Mouse (Mus musculus) WW6 (cell line): ENCODE results near the gene Fbxw7.
"Not testable (repeated sequence)": the region's sequence is repeated elsewhere in the genome, so short reads cannot be mapped to it uniquely, and the experiment has no call there.

Experiments
- DNase-seq: peaks from one replicate; pipeline ENCODE4 v3.0.0-alpha.2; 2013; ENCODE audit warnings: low read depth, low spot score

Gene Fbxw7

GRCm38 (mm10) chr3:84826938-84827337 is 11.9 kb downstream of the Fbxw7 start:
- DNase-seq: no peak

- no peak for DNase-seq
These were observed 12.5 kb downstream of the Fbxw7 start for GRCm38 (mm10) chr3:84827617-84828016.

DNA sequence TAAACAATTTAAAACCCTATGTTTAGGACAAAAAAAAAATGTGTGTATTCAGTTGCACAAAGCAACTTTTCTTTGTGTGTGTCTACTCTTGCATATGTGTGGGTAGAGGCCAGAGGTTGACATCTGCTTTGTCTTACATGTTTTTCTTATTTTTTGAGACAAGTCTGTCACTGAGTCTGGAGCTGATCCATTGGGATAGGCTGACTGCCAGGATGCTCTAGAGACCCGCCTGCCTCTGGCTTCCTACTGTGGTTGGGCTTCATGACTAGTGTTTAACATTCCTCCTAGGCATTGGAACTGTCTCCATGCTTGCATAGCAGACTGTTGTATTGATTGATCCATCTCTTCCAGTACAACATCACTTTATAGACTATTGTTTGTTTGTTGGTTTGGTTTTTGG is 14.3 kb downstream of the Fbxw7 start:
- no peak for DNase-seq

DNA sequence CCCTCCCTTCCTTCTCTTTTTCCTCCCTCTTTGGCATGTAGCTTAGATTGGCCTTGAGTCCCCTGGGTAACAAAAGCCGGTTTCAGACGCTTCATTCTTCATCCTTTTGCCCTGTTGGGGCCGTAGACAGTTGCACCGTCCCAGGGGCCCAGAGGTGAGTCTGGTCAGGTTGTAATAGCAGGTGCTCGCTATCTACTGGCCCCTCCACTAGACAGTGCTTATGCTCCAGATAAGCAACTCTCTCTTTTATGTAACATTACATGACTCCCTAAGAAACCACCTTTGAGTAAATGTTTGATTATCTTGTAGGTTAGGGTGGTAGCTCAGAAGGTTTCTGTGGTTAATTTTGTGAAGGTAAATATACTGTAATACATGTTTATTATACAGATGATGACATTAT is 21.0 kb downstream of the Fbxw7 start:
- DNase-seq: no peak

- no peak for DNase-seq
These were observed 22.9 kb downstream of the Fbxw7 start for GRCm38 (mm10) chr3:84837984-84838383.

GRCm38 (mm10) chr3:84839499-84839898 is 24.4 kb downstream of the Fbxw7 start:
- no peak for DNase-seq

DNA sequence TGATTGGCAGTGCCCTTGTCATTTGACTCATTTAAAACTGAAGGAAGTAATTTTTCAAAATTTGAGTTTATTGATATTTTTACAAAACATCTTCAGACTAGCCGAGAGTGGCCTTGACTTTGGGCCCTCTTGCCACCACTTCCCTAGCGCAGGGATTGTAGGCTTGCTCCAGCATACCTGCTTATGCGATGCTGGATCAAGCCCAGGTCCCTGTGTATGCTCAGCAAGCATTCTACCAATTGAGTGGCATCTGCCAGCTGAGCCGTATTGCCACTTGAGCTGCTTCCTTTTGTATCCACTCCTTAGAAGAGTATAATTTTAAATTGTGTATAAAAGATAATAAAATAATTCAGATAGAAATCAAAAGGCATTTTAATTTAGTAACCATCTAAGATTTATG is 26.2 kb downstream of the Fbxw7 start:
- DNase-seq: no peak

GRCm38 (mm10) chr3:84842793-84843192 is 27.7 kb downstream of the Fbxw7 start:
- DNase-seq: no peak

DNA sequence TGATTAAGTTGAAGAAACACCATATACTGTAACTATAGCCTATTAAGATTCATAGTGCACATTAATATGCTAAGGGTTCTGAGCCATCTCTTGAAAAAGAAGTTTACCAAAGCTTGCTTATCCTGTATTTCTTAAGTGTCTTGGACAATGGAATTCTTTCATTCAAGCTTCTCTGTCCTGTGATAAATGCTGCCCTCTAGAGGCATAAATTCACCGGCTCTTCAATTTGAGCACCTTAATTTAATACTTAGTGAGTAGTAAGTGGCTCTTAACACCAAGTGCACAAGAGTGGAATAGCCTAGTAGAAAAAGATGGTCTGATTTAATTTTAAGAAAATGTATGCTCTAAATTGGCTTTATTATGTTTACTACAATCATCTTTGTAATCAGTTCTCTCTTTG is 28.5 kb downstream of the Fbxw7 start:
- DNase-seq: no peak

- DNase-seq: no peak
These were observed 33.7 kb downstream of the Fbxw7 start for GRCm38 (mm10) chr3:84848798-84849197.

GRCm38 (mm10) chr3:84850418-84850817 is 35.4 kb downstream of the Fbxw7 start:
- no peak for DNase-seq

DNA sequence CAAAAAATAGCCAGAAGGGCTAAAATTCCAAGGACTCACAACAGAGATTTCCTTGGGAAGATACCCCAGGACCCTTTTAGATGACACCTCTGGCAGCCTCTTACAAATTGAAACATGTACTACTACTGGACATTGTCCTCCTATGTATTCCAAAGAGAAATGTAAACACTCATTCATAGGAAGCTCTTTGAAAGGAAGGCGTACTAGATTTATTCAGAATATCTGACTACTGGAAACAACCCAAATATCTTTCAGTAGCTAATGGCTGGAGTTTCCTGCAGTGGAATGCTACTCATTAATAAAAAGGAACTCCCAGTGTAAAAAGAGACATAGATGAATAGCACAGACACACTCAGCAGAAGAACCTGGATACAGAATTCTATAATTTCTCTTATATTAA is 36.7 kb downstream of the Fbxw7 start:
- no peak for DNase-seq

GRCm38 (mm10) chr3:84852877-84853276 is 37.8 kb downstream of the Fbxw7 start:
- DNase-seq: no peak

DNA sequence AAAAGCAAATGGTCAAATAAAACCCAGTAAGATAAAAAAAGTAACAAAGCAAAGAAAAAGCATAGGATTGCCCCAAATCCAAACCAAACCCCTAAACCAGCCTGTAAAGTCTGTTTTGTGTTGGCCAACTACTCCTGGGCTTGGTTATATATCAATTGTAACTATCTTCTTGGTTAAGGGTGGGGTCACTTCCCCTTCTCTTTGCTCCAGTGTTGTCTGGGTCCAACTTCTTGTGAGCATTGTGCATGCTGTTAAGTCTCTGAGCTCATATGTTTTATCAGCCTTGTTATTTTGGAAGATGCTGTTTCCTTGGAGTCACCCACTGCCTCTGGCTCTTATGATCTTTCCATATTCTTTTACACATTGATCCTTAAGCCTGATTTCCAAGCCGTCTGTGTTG is 39.4 kb downstream of the Fbxw7 start:
- no peak for DNase-seq

- no peak for DNase-seq
These were observed 45.6 kb downstream of the Fbxw7 start for GRCm38 (mm10) chr3:84860669-84861068.

- not testable (repeated sequence) for DNase-seq
These were observed 46.7 kb downstream of the Fbxw7 start for GRCm38 (mm10) chr3:84861817-84862216.

- no peak for DNase-seq
These were observed 50.6 kb downstream of the Fbxw7 start for GRCm38 (mm10) chr3:84865684-84866083.

GRCm38 (mm10) chr3:84866866-84867265 is 51.8 kb downstream of the Fbxw7 start:
- DNase-seq: no peak

DNA sequence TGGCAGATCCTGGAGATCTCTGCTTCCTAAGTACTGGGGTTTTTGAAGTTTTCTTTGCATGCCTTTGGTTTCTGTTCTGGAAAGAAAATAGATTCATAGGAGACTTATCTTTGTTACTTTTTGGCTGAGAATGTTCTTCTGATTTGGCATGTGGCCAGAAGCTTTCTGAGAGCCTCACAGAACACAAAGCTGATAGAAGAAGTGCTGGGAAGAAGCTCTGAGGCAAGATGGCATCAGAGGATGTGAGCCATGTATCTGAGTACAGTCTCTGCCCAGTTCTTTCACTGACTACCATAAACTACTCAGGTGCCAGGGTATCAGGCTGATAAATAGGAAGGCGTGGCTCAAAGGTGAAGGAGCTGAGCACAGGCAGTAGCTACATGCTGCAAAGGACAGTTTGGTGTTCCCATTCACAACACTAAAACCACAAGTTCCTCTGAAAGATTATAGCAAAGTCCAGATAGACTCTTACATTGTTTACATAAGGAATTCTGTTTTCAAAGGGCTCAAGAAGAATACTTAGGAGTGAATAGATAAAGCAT is 52.4 kb downstream of the Fbxw7 start:
- DNase-seq: no peak

DNA sequence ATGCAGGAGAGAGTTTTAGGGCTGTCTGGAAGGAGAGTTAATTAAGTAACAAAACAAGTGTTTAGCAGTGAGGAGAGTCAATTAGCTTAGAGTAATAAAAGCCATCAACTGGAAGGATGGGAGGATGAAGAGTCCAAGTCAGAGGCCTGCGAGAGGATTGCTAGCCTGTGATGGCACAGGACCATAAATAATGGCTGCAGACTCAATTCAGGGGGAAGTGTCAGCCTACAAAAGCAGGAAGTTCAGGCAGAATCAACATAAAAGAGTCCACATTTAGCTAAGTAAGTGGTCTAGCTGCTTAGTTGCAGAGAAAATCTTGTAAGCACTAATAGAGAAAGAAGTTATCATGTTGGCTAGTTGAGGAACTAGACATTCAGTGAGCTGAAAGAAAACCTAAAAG is 52.9 kb downstream of the Fbxw7 start:
- DNase-seq: no peak

- DNase-seq: no peak
These were observed 55.1 kb downstream of the Fbxw7 start for GRCm38 (mm10) chr3:84870126-84870525.

DNA sequence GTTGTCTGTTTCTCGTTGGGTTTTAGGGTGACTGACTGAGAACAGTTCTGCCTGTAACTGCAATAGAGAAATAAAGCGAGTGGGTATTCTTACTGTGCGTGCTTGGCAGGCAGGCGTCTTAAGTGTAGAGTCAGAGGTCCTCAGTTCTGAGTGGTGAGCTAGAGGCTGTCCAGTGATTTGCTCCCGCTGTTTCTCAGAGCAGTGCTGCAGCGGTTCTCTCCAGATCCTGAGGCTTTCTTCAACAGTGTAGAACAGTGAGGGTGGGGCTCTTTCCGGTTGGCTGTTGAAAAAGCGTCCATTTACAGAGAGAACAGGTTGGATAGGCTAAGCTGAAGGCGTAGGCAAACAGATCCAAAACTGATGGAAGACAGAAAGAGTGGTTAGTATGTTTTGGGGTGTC is 60.2 kb downstream of the Fbxw7 start:
- DNase-seq: peak; percentile 5

DNA sequence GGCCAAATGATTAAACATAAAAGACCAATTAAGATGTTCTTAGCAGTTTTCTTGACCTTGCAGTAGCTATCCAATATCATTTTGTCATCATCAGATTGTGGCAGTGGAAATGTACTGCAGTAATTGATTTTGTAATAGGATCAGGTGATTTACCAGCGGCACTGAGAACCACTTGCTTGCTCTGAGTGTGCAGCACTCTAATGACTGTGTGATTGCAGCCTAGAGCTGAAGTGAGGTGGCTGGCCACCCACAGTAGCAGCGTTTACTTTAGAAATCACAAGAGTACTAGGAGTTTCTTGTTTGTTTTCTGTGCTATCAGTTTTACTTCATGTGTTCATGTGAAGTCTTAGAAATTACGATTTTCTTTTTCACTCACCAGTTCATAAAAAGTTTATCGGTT is 61.1 kb downstream of the Fbxw7 start:
- no peak for DNase-seq

DNA sequence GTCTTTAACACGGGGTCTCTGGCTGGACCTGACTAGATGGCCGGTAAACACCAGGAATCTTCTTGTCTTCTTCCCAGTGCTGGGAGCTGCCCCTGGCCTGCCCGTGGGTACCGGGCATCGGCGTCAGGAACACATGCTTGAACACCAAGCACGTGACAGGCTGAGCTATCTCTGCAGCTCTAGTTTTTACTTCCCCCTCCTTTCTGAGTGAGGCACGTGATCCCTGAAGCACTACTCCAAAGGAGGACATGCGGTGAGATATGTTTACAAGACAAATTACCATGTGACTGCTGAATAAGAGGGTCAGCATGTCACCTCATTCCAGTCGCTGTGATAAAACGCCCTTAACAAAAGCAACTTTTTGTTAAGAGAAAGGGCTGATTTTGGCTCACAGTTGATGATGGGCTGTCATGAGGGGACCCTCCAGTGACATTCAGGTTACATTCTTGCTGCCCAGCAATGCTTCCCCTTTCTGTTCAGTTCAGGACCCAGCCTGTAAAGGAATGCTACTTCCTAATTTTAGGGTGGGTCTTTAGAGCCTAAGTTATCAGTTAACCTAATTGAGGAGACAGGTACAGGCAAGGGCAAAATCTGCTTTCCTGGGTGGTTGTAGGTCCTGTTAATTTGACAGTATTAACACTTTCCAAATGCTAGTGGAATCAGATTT is 68.9 kb downstream of the Fbxw7 start:
- DNase-seq: no peak
